Mouse (Mus musculus): ENCODE measurements around the gene Maip1. TPM values are rescaled to one million over a fixed set of nuclear protein-coding genes. Genes with fewer than 3 reads are reported as not detected.

Gene Maip1
- 11.0 and 11.1 TPM in 2 replicates for polyA plus RNA-seq (2012; rRNA removed)

DNA sequence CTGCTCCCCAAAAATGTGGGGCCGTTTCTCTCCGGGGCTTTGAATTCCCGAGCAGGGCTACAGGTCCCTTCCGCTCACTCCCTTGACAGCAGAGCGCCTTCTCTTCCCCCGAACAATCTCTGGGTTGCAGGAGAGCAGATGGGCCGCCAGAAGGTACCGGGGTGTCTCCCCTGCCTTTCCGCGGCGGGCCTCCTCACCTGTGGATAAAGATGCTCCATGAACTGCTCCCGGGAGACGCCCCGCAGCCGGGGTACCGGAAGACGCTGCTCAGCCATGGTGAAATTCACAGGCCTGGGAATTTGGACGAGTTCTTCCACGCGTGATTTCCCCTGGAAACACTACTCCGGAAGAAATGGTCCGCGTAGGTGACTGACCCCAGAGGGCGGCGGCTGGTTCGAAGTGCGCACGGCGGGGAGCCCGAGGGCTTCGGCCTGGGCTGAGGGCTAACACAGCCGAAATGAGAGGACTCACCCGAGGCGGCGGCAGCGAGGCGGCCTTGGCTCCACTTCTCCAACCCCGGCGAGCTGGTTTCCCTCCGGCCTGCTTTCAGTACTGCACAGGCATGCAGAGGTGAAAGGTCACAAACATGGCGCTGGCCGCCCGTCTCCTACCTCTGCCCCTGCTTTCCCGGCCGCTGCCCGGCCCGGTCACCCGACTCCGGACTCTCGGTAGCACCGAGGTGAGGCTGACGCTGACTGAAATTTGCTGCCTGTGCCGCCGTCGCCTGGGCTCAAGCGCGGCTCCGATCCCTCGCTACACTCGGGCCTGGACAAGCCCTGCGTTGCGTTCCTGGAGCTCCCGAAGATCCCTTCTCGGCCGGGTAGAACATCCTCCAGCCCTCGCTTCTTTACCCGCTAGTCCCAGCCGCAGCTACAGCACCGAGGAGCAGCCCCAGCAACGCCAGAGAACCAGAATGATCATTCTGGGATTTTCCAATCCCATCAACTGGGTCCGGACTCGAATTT, at the start of gene Maip1, which contains the start of gene Tyw5:
Maip1 (plus strand) TSS at position 142 of the 965 bp plus-strand sequence.
Tyw5 (minus strand) TSS at position 915 of the 965 bp plus-strand sequence.
- DNase-seq (ENCODE audit: extremely low spot score in 1 of 2, low spot score in 1 of 2) = peak in 1 of 2 experiments; percentile 86

DNA sequence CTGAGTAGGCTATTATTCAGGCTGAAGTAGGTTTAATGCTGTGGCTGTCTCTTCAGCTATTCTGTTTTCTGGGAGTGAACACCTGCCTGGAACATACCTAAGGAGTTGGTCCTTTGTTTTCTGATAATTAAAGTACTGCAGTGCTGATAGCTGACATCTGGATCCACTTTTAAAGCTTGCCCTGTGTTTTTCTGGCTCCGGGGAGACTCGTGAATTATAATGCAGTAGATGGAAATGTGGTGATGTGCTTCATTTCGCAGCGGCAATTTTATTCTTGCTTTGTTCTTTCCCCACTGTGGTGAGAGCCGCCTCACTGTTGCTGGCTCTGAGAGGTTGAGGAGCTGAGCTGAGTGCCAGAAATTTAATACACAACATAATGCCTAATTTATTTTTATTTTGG, 47.6 kb upstream of the Maip1 start:
- no peak for DNase-seq (ENCODE audit: extremely low spot score in 1 of 2, low spot score in 1 of 2)

DNA sequence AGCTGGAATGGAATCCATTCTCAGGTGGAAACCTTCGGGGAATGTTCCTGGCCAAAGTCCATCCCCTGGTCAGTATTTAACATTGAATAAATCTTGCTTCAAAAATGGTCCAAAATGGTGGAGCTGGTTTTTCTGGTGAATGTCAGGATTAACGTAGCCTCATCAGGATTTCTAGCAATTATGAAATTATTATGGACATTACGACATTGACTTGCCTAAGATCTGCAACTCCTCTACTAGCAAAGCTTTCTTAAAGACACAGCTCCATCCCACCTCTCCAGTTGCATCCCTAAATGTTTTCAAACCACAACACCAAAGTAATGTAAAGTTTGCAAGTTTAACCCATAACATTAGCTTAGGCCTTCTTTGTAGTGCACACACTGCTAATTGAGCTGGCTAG, 38.7 kb upstream of the Maip1 start:
- no peak for DNase-seq (ENCODE audit: extremely low spot score in 1 of 2, low spot score in 1 of 2)

DNA sequence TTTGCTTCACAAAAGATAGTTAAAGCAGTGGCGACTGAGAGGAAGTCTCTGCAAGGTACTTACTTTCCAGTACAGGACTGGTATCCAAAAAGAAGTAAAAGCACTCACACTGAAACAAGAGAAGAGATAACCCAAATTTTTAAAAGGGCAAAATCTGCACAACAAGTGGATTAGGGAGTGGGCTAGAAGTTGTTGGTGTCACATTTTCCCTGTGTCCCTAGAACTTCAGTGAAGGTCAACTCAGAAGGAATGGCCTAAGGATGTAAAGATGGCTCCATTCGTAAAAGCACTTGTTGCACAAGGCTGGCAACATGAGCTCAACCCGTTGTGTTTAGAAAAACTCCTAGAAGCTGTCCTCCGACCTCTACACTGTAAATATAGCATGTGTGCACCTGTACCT, 37.0 kb upstream of the Maip1 start:
- DNase-seq (ENCODE audit: extremely low spot score in 1 of 2, low spot score in 1 of 2) = no peak

DNA sequence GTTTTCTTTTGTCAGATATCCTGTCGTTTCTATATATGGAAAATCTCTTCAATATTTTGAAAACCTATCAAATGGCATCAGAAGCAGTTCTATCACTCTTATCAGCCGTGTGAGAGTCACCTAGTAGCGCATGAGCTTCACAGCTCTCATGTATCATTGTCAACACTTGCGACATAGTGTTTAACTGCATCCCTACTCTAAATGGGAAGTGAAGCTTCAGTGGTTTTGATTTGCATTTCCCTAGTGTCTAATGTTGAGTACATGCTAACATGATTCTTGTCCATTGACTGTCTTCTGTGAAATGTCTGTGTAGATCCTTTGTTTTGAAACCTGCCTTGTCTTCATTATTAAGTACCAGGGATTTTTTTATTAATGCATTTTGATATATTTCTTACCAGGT, 35.7 kb upstream of the Maip1 start:
- DNase-seq (ENCODE audit: extremely low spot score in 1 of 2, low spot score in 1 of 2) = no peak

DNA sequence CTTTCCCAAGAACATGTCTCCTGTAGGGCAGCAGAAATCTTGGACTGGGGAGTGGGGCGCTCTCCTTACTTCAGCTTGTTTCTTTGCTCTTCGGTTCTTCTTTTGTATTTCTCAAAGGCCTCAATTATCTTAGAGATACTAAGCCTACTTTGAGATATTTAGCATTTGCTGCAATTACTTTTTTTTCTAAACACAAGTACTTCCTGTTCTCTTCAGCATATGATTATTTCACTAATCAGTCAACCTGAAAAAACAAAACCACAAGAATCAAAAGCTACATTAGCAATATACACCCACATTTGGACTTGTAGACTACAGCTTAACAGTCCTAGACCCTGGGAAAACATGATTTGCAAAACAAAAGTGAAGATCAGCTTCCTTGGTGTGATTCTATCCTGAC, 30.9 kb upstream of the Maip1 start:
- DNase-seq (ENCODE audit: extremely low spot score in 1 of 2, low spot score in 1 of 2) = no peak

DNA sequence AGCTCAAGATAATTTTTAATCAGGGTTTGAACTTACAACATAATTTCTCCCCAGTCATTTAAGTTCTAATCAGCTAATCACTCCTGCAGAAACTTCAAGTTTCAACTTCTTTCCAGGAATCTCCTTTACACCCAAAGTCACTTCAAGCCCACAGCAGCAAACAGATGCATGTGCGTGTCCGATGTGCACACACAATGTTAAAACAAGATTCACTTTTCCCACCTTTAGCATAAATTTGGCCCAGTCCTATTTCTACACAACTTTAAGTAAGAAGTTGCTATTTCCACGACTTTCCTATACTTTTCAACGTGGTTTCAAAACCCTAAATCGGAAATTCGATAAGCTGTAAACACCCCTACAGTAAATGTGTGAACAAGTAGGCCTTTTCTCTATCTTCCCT, 29.3 kb upstream of the Maip1 start:
- DNase-seq (ENCODE audit: extremely low spot score in 1 of 2, low spot score in 1 of 2) = no peak

DNA sequence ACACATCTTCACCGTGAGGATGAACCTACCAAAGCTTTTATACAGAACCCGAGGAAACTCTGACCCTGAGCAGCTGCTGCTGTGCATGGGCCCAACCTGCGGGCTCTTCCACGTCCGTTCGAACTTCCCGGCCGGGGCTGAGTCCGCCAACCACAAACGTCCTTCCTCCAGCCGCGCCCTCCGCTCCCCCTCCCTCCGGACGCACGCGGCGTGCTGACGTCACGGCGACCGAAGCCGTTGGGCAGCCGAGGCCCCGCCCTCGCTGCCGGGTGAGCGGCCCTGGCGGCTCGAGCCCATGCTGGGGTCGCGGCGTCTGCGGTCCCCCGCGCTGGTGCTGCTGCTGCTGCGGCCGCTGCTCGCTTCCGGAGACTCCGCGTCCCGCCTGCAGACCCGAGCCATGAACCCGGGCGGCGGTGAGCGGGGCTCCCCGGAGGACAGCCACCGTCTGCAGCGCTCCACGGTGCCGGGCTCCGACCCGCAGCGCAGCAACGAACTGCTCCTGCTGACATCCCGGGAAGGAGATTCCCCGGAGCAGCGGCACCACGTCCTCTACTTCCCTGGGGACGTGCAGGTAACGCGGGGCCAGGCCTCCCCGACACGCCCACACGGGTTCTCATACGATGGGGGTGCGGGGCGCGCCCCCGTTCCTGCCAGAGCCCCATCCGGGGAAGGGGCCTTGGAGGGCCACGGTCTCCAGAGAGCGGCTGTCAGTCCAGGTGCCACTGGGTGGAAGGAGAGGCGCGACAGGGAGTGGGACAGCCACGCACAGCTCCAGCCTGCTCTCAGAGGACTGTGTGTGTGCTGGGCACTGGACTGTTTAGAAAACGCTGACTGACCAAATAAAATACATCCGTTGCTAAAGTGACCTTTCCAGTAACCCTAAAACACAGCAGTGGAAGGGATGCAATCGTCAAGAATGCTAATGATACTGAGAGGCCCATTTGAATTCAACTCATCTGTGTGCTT, 28.5 kb upstream of the Maip1 start, which contains the start of gene 1700066M21Rik:
1700066M21Rik (plus strand) TSS at position 245 of the 966 bp plus-strand sequence.
- DNase-seq (ENCODE audit: extremely low spot score in 1 of 2, low spot score in 1 of 2) = peak; percentile 85 to 94

DNA sequence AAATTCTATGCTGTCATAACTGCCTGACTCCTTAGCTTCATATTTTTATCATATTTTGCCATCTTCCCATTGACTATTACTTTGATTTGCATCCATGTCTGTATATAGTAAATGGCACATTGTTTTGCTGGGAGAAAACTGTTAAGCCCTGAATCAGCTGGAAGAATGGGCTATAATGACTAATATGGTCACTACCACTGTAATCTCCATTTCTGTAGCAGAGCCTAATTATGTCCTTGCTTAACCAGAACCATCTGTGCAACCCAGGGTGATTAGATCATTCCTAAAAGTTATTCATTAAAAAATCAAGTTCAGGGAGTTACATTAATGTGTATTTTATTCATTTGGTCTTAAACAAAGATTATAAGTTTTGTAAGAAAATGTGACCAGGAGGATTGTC, 19.6 kb upstream of the Maip1 start:
- DNase-seq (ENCODE audit: extremely low spot score in 1 of 2, low spot score in 1 of 2) = no peak

DNA sequence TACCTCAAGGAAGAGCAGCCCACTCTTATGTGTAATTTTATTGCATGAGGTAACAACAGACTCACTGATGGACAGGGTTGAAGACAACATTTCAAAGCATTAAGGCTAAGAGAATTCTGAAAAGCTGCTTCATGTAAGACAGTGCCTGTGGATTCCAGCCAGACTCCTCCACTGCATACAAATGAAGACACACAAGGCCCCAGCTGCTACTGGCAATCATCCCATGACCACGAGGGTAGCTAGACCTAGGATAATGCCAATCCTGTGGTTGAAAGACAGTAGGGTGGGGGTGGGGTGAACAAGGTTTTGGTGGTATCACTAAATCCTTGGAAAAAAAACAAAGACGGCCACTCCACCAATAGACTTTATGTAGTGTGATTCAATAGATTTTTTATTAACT, 18.3 kb upstream of the Maip1 start:
- peak; percentile 60 to 75 for DNase-seq (ENCODE audit: extremely low spot score in 1 of 2, low spot score in 1 of 2)

DNA sequence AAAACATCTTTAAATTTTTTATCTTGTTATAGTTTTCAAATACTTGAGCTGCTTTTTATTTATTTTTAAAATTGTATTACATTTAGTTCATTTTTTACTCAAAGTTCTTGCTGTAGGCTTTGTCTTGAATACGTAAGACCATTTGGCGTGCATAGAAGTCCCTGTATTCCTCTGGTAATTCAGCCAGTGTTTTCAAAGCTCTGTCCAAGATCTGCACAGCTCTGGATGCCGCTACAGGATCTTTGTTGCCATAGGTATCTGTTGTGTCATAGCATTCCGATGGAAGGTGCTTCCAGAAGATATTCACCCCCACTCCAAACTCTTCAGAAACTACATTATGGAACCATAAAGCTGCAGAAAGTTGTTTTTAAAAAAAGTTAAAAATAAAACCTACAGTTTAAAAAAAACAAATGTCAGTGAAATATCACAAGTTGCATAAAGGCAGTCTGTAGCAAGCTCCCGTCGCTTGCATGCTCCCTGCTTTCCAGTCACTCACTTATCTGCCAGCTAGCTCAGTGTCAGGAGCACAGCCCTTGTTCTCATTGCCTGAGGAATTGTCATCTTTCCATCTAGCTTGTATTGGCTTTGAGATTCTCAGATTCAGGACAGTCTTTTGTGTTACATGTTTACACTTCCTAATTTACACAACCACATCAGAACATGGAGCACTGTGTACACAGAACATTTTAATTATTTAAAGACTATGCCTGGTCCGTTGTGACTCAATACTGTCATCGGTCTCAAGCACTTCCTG, 17.5 kb upstream of the Maip1 start:
- no peak for DNase-seq (ENCODE audit: extremely low spot score in 1 of 2, low spot score in 1 of 2)

DNA sequence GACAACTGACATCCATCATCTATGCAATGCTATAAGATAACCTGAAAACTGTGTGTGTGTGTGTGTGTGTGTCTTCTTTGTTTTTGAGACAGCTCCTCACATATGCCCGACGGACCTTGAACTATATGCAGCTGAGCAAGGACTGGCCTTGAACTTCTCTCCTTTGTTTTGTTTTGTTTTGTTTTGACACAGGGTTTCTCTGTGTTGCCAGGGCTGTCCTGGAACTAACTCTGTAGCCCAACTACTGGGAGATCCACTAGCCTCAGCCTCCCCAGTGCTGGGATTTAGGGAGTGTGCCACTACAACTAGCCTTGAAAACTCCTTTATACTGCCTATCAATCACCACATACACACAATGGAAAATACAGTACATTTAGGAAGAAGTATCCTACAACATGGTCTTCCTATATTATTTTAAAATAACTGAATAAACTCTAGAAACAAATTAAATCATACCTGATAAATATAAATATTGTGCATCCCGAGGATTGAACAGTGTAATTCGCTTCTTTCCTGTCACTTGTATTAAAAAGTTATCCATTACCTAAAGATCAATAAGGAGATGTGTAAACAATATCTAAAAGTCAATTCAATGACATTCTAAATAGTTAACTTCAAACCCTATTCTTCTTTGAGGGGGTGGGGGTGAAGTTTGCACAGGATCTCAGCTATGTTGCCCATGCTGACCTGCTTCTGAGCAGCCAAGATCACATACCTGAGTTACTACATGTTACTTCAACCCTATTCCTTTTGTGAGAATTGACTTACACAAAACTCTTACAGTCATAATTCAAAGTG, 14.9 kb upstream of the Maip1 start:
- no peak for DNase-seq (ENCODE audit: extremely low spot score in 1 of 2, low spot score in 1 of 2)

DNA sequence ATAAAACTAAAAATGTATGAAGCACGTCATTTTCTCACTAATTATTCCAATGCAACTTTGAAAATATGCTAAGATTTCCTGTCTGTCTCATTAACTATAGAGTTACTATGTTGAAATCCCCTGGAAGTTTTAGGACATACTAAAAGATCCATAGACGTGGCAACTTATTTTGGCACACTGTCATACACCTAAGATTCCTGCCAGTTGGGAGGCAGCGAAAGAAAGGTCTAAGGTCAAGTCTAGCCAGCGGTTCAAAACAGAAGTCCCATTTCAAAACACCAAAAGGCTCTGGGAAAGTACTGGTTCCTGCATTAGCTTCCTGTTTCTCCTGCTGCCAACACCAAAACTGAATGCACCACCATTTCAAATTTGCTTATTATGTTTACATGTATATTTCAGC, 13.7 kb upstream of the Maip1 start:
- no peak for DNase-seq (ENCODE audit: extremely low spot score in 1 of 2, low spot score in 1 of 2)

DNA sequence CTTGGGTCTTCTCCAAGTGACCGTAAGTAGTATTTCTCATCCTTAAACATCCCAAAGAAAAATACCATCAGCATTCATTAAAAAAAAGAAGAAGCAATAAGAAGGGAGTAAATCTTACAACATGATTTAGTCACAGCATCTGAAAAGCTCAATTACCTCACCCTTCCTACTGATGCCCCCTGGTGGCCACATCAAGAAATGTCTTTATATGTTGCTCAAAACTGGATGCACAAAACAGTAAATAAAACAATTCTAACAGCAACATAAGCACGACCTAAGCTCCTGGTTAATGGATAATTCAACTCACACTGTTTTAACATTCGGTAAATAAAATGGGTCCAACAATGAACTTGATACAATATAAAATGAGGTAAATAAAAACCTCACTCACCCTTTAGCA, 12.1 kb upstream of the Maip1 start:
- peak in 1 of 2 experiments; percentile 78 for DNase-seq (ENCODE audit: extremely low spot score in 1 of 2, low spot score in 1 of 2)

DNA sequence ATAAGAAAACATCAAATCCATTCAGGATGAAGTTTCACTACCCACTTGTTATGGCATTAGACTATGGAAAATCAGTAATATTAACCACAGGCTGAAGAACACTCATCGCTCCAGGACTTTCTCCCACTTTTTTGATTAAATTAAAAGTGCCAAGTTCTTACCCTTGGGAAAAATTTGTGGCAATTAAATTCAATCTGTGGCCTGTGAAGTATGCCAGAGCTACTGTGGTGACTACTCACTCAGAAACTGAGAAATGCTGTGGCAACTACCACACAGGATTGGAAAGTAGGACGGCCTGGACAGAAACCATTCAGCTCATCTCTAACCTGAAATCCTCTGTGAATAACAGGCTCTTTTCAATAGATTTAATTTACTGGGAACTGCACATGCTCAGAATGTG, 5.8 kb upstream of the Maip1 start:
- no peak for DNase-seq (ENCODE audit: extremely low spot score in 1 of 2, low spot score in 1 of 2)

DNA sequence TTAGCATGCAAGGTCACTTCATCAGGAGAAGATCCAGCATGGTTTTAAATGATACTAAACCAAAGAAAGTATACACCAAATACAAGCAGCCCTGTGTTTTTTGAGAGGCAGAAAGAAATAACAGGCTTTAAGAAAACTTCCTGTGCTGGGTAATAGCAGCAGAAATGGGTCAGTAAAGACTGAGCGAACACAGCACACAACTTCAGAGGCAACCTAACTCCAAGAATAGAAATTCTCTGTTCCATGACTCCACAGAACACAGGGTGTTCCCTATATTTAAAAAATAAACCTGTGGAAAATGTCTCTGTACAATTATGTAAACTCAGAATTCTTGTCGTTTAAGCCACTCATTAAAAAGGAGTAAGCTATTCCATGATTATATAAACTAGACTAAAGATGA, 5.3 kb upstream of the Maip1 start:
- no peak for DNase-seq (ENCODE audit: extremely low spot score in 1 of 2, low spot score in 1 of 2)

DNA sequence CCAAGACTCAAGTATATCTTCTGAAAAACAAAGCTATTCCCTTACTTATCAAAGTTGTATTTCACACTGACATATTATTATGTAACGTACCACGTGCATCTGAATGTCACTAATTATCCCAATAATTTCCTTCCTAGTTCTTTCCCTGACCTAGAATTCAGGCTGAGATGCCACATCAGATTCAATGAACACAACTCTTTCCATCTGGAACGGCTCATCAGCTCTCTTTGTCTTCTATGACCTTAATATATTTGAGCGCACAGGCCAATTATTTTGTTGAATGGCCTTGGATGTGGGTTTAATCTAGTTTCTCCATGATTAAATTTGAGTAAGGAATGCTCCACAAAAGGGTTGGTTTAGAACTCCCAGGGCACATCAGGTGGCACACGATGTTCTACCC, 4.0 kb upstream of the Maip1 start:
- DNase-seq (ENCODE audit: extremely low spot score in 1 of 2, low spot score in 1 of 2) = no peak

DNA sequence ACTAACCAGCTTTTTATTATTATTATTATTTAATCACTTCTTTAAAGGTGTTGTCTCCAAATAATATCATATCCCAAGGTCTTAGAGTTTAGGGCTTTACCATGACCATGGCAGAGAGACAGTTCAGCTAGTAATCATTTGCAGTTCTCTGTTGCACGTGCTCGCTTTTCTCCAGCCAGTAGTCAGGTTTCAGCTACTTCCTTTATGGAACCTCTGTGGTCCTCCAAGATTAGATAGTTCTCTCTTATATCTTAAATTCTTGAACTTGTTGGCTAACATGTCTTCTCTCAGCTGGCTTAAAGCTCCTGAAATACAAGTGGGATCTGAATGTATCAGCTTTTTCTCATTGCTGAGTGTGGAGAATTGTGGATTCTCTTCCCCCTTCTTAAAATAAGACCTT, 2.9 kb downstream of the Maip1 start:
- no peak for DNase-seq (ENCODE audit: extremely low spot score in 1 of 2, low spot score in 1 of 2)

DNA sequence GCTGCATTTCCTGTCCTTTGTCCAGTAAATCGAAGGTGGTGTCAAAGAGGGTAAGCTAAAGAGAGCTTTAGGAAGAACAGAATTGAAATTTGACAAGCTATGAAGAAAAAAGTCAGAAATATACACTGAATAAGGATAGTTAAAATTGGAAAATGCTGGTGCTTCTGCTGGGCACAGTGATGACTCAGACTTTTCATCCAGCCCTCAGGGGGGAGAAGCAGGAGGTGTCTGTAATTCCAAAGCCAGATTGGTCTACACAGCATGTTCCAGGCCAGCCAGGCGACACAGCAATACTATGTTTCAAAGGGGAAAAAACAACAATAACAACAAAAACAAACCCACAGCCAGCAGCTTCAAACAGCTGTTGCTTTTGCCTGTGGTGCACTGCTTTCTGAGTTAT, 7.3 kb downstream of the Maip1 start:
- DNase-seq (ENCODE audit: extremely low spot score in 1 of 2, low spot score in 1 of 2) = peak in 1 of 2 experiments; percentile 35
